Mouse (Mus musculus) midbrain, embryonic 10.5 days (tissue): ENCODE measurements around the gene Ifit3b. TPM values are rescaled to one million over a fixed set of nuclear protein-coding genes. Genes with fewer than 3 reads are reported as not detected.
"Not testable (repeated sequence)": the region's sequence is repeated elsewhere in the genome, so short reads cannot be mapped to it uniquely, and the experiment has no call there.

Source experiments
- DNase-seq: peaks from one replicate; pipeline ENCODE4 v3.0.0-alpha.2; 2017; ENCODE audit warnings: low spot score
- H3K27ac ChIP-seq: fragments of 300-500 bp; sonication (generic); replicated peaks from 2 replicates; pipeline ENCODE4 v1.5.1; 2016; ENCODE audit warnings: mild to moderate bottlenecking
- H3K27me3 ChIP-seq: fragments of 300-500 bp; sonication (generic); 2 replicates; pipeline ENCODE4 v1.6.1; 2016; ENCODE audit warnings: low read depth, mild to moderate bottlenecking; ENCODE audit not compliant: poor library complexity, severe bottlenecking
- H3K36me3 ChIP-seq: fragments of 300-500 bp; sonication (generic); 2 replicates; pipeline ENCODE4 v1.6.1; 2016; ENCODE audit warnings: mild to moderate bottlenecking, moderate library complexity
- H3K4me1 ChIP-seq: fragments of 300-500 bp; sonication (generic); 2 replicates; pipeline ENCODE4 v1.6.1; 2016
- H3K4me3 ChIP-seq: fragments of 300-500 bp; sonication (generic); 2 replicates; pipeline ENCODE4 v1.5.1; 2016; ENCODE audit warnings: mild to moderate bottlenecking, moderate library complexity
- H3K9me3 ChIP-seq: fragments of 300-500 bp; sonication (generic); replicated peaks from 2 replicates; pipeline ENCODE4 v1.6.1; 2016; ENCODE audit warnings: mild to moderate bottlenecking
- WGBS: fragments of 180-500 bp; shearing (Covaris S2); methylation state at CpG from one replicate; pipeline ENCODE4 v1.1.7; 2016; 5-methylcytosine and 5-hydroxymethylcytosine counted together
- polyA plus RNA-seq: library from polyadenylated mRNA; unstranded; fragments of >200 nt; fragmentation: Nextera tagmentation; extraction: Ambion mirVana; gene quantifications from 2 replicates; pipeline ENCODE4 v1.2.1, GENCODE M21; 2016

Gene Ifit3b
- 0.12 TPM in 1 of 2 replicates, not detected in the other for polyA plus RNA-seq

DNA sequence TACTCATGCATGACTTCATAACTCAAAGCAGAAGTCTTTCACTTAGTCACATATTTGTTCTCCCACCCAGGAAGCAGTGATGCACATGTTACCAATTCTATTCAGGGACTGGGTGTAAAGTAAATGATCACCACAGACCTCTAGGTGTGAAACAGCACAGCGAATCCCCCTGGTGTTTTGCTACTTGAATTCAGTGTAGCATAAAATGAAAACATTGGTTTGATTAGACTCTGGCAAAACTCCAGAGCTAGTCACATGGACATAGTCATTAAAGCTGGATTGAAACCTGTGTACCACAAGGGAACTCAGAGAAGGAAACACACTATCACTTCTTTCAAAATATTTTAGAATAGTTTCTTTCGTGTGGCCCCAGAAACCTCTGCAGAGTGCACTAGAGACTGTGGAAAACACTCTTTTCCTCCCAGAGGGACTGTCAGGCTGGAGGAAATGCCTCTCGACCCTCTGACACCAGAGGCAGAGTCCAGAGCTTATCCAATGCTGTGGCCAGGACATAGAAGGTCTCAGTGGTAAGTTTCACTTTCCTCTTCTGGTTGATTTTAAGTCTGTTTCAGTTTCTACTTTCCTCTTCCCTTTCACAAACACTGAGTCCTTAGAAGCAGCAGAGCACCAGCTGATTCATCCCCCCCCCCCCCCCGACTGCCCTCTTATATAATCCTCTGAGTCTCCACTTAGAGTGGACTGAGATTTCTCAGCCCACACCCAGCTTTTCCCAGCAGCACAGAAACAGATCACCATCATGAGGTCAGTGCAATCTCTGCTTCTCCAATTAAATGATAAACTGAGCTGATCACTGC is at the start of gene Ifit3b:
Gene Ifit3b, plus strand, starts transcription at position 734 of the 815 bp plus-strand sequence.
- H3K9me3 ChIP-seq, DNase-seq: not testable (repeated sequence)
- WGBS: 68% methylated on average over 4 of the region's 4 CpGs

GRCm38 (mm10) chr19:34562556-34562955 is 45.2 kb upstream of the Ifit3b start:
- H3K4me1 ChIP-seq: peaks cover 13% of the 10 kb centered on the region; the same call in 1 of the 2 replicates
- no peak overlapping the region for H3K4me3 ChIP-seq
- H3K27me3 ChIP-seq: no peaks in the 10 kb centered on the region
- H3K9me3 ChIP-seq: no peaks in the 10 kb centered on the region
- H3K36me3 ChIP-seq: no peaks in the 10 kb centered on the region
- H3K27ac ChIP-seq: no peak overlapping the region
- no peak for DNase-seq

More for the DNA sequence above, at the start of gene Ifit3b:
- not testable (repeated sequence) for H3K27ac ChIP-seq, H3K27me3 ChIP-seq, H3K4me3 ChIP-seq, H3K36me3 ChIP-seq, H3K4me1 ChIP-seq

- no peak overlapping the region for H3K27ac ChIP-seq
- H3K4me1 ChIP-seq: peaks cover 9% of the 10 kb centered on the region; the same call in 1 of the 2 replicates
- H3K27me3 ChIP-seq: no peaks in the 10 kb centered on the region
- no peak for DNase-seq
- no peak overlapping the region for H3K4me3 ChIP-seq
- no peaks in the 10 kb centered on the region for H3K9me3 ChIP-seq
- no peaks in the 10 kb centered on the region for H3K36me3 ChIP-seq
- WGBS: 71% methylated on average over 1 of the region's 1 CpGs
Observed at GRCm38 (mm10) chr19:34566178-34566784, 41.5 kb upstream of the Ifit3b start.

DNA sequence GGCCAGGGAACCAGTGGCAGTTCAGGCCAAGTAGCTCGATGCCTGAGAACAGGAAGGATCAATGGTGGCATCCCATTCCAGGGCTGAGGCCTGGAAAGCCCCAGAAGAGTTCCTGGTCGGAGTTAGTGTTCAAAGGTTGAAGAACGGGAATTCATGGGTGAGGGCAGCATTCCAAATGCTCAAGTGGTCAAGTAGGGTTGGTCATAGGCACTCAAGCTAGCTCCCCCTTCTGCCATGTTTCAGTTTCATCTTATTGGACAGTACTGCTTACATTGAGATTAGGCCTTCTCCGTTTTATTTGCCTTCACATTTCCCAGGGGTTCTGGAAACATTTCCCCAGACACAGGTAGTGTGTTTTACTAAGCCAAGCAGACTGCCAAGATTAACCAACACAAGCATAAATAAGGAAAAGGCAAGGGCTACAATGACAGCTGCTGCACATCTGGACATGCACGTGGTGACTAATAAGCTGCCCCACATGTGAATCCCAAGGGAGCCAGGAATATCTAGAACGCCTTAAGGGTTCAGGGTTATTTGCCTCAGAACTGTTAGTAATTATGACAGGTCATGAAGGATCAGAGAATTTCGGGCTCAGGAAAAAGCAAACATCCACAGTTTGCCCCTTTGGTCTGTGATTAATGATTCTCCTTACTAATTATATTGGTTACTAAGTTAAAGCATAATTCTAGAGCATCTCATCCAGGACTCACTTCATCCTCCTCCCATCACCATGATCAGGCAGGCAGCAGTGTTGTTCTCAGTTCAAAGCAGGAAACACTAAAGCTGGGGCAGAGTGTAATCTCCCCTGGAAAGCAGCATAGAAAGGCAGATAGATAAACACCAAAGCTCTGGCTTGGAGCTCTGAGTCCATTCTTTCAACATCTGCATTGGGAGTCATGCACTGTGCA is 38.5 kb upstream of the Ifit3b start:
- peaks cover 9% of the 10 kb centered on the region; the same call in 1 of the 2 replicates for H3K4me1 ChIP-seq
- no peak for DNase-seq
- H3K36me3 ChIP-seq: no peaks in the 10 kb centered on the region
- H3K4me3 ChIP-seq: no peak overlapping the region
- no peaks in the 10 kb centered on the region for H3K27me3 ChIP-seq
- no peak overlapping the region for H3K27ac ChIP-seq
- 75% methylated on average over 7 of the region's 7 CpGs for WGBS
- no peaks in the 10 kb centered on the region for H3K9me3 ChIP-seq

- H3K4me1 ChIP-seq: peaks cover 9% of the 10 kb centered on the region; the same call in 1 of the 2 replicates
- no peaks in the 10 kb centered on the region for H3K36me3 ChIP-seq
- H3K27ac ChIP-seq: no peak overlapping the region
- H3K27me3 ChIP-seq: no peaks in the 10 kb centered on the region
- WGBS: 72% methylated on average over 4 of the region's 4 CpGs
- H3K4me3 ChIP-seq: no peak overlapping the region
- H3K9me3 ChIP-seq: no peaks in the 10 kb centered on the region
- DNase-seq: no peak
Observed at GRCm38 (mm10) chr19:34569896-34570476, 37.8 kb upstream of the Ifit3b start.

DNA sequence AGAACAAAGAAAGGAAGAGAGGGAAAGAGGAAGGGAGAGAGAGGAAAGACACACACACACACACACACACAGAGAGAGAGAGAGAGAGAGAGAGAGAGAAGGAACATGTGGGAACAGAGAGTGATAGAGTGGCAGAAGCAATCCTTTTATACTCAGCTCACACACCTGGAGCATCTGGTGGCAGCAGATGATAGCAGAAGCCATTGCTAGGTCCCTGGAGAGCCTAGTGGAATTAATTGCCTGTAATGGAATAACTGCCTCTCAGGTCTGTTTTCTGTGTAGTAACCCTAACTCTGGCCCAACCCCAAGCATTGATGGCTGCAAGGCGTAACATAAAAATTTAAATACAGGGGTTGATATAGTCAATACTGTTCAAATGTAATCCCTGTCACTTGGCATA is 36.7 kb upstream of the Ifit3b start:
- Histone ChIP-seq H3K4me1 (peaks cover 9% of the 10 kb centered on the region; the same call in 1 of the 2 replicates), H3K4me3 (no peak overlapping the region), H3K27ac (no peak overlapping the region), H3K9me3 (no peaks in the 10 kb centered on the region), H3K27me3 (no peaks in the 10 kb centered on the region), H3K36me3 (no peaks in the 10 kb centered on the region)
- 81% methylated on average over 1 of the region's 1 CpGs for WGBS
- no peak for DNase-seq

DNA sequence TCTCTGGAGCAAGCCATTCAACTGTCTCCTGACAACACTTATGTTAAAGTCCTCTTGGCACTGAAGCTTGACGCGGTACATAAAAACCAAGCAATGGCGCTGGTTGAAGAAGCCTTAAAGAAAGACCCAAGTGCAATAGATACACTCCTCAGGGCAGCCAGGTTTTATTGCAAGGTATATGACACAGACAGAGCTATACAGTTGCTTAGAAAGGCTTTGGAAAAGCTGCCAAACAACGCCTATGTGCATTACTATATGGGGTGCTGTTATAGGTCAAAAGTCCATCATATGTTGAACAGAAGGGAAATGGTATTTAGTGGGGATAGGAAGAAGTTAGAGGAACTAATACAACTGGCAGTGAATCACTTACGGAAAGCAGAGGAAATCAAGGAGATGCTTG is 34.1 kb upstream of the Ifit3b start:
- DNase-seq: no peak
- H3K27ac ChIP-seq: no peak overlapping the region
- no peaks in the 10 kb centered on the region for H3K36me3 ChIP-seq
- 92% methylated on average over 5 of the region's 5 CpGs for WGBS
- no peaks in the 10 kb centered on the region for H3K9me3 ChIP-seq
- peaks cover 6% of the 10 kb centered on the region; the same call in 1 of the 2 replicates for H3K4me1 ChIP-seq
- no peaks in the 10 kb centered on the region for H3K27me3 ChIP-seq
- H3K4me3 ChIP-seq: no peak overlapping the region

DNA sequence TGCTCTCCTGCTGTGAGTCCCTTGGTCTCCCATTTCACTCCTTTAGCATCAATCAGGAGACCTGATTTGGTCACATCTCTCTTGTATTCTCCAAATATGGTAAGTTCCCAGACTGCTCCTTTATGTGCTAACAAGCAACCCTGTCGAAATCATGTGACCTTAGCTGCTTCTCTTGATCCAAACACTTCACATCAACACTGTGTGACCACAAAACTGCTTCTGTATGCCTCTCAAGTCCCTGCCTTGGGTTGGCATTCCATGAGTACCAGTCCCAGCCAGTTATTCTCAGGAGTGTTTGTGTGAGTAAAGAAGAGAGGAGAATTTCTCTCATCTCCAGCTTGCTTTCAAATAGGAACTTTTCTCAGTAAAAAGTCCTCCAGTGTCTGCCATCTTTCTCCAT is 30.6 kb upstream of the Ifit3b start:
- no peak for DNase-seq
- Histone ChIP-seq H3K27me3 (no peaks in the 10 kb centered on the region), H3K36me3 (no peaks in the 10 kb centered on the region), H3K27ac (no peak overlapping the region), H3K4me1 (no peaks in the 10 kb centered on the region), H3K9me3 (no peaks in the 10 kb centered on the region), H3K4me3 (no peak overlapping the region)
- WGBS: 79% methylated on average over 1 of the region's 1 CpGs

DNA sequence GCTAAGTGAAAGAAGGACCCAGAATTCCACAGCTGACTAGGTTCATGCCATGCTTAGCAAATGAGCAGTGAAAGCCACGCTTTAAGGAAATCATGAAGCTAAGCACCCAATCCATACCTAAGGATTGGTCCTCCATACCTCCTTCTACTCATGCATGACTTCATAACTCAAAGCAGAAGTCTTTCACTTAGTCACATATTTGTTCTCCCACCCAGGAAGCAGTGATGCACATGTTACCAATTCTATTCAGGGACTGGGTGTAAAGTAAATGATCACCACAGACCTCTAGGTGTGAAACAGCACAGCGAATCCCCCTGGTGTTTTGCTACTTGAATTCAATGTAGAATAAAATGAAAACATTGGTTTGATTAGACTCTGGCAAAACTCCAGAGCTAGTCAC is 25.1 kb upstream of the Ifit3b start:
- 95% methylated on average over 2 of the region's 2 CpGs for WGBS
- not testable (repeated sequence) for DNase-seq

DNA sequence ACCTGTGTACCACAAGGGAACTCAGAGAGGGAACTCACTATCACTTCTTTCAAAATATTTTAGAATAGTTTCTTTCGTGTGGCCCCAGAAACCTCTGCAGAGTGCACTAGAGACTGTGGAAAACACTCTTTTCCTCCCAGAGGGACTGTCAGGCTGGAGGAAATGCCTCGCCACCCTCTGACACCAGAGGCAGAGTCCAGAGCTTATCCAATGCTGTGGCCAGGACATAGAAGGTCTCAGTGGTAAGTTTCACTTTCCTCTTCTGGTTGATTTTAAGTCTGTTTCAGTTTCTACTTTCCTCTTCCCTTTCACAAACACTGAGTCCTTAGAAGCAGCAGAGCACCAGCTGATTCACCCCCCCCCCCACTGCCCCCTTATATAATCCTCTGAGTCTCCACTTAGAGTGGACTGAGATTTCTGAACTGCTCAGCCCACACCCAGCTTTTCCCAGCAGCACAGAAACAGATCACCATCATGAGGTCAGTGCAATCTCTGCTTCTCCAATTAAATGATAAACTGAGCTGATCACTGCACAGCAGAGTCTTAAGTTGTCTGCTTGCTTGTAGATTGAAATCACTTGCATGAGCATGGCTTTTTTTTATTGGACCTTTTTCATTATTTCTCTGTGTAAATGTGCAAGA is 24.5 kb upstream of the Ifit3b start, which contains the start of gene Ifit3:
Gene Ifit3, plus strand, starts transcription at position 406 of the 641 bp plus-strand sequence.
- not testable (repeated sequence) for H3K4me3 ChIP-seq, H3K27me3 ChIP-seq, DNase-seq, H3K27ac ChIP-seq, H3K9me3 ChIP-seq, H3K36me3 ChIP-seq, H3K4me1 ChIP-seq
- WGBS: 70% methylated on average over 2 of the region's 2 CpGs

More for the DNA sequence above, 25.1 kb upstream of the Ifit3b start:
- not testable (repeated sequence) for H3K9me3 ChIP-seq, H3K4me1 ChIP-seq, H3K36me3 ChIP-seq, H3K4me3 ChIP-seq, H3K27me3 ChIP-seq, H3K27ac ChIP-seq

DNA sequence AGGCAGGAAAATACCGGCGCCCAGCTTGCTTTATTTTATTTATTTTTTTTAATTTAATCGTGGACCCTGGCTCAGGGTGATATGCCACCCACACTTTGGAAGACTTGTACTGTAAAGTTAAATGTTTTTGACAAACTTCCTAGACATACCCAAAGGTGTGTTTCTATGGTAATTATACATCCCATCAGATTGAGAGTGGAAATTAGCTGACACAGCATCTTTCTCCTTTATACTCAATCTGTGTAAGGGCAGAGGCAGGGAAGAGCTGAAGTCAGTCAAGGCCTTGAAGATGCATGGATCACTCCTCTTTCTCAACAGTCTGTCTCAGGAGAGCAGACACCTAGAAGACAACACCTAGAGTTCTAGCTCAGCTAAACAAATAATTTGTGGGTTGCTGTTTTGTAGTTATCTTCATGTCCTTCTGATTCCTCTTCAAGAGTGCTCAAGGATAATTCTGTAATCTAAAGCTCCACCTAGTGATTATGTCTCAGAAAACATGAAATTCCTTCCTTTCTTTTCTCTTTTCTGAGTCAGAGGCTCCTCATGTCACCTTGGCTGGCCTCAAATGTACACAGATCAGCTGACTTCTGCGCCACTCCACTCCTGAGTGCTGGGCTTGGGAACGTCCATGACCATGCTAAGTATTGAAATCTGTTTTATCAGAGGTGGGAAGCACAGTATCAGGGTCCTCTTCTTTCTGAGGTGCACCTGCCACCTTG is 21.9 kb upstream of the Ifit3b start:
- WGBS: 76% methylated on average over 5 of the region's 5 CpGs
- H3K27ac ChIP-seq, H3K4me1 ChIP-seq, H3K4me3 ChIP-seq, H3K36me3 ChIP-seq, H3K27me3 ChIP-seq, DNase-seq, H3K9me3 ChIP-seq: not testable (repeated sequence)
